Mouse (Mus musculus) small intestine, adult 2 months (tissue): ENCODE data around the gene Rhno1. TPM values are rescaled to one million over a fixed set of nuclear protein-coding genes. Genes with fewer than 3 reads are reported as not detected.
A peak's percentile ranks its signal among the peaks of the same experiment; 100 is the strongest.

Experiments used
- H3K27ac ChIP-seq: fragments of 200-500 bp; 2 replicates; pipeline ENCODE4 v1.5.1; 2012; ENCODE audit warnings: low read depth, low read length, control low read depth, inconsistent platforms; ENCODE audit not compliant: insufficient read depth
- H3K27me3 ChIP-seq: fragments of 200-500 bp; 2 replicates; pipeline ENCODE4 v1.6.1; 2012; ENCODE audit warnings: mild to moderate bottlenecking, moderate library complexity, low read length, inconsistent platforms; ENCODE audit not compliant: control insufficient read depth, insufficient read depth
- H3K36me3 ChIP-seq: fragments of 200-500 bp; 2 replicates; pipeline ENCODE4 v1.6.1; 2012; ENCODE audit warnings: mild to moderate bottlenecking, low read length, control low read depth, inconsistent platforms; ENCODE audit not compliant: control insufficient read depth, insufficient read depth
- H3K4me1 ChIP-seq: fragments of 200-500 bp; 2 replicates; pipeline ENCODE4 v1.6.1; 2012; ENCODE audit warnings: low read length, inconsistent platforms, mixed read lengths; ENCODE audit not compliant: control insufficient read depth, insufficient read depth, insufficient read length
- H3K4me3 ChIP-seq: fragments of 200-500 bp; 2 replicates; pipeline ENCODE4 v1.5.1; 2012; ENCODE audit warnings: low read depth, mild to moderate bottlenecking, control low read depth, inconsistent platforms, low read length, moderate library complexity
- CTCF ChIP-seq: fragments of 200-500 bp; IDR thresholded peaks from 2 replicates; pipeline ENCODE4 v1.5.1; 2012; ENCODE audit warnings: low read depth, mild to moderate bottlenecking, control low read depth, inconsistent platforms, low read length, moderate library complexity, mixed read lengths; ENCODE audit not compliant: insufficient replicate concordance, insufficient read length; ENCODE audit errors: extremely low read depth
- POLR2A ChIP-seq: fragments of 200-500 bp; IDR thresholded peaks from 2 replicates; pipeline ENCODE4 v1.6.1; 2012; ENCODE audit warnings: low read depth, mild to moderate bottlenecking, control low read depth, inconsistent platforms, low read length, moderate library complexity
- WGBS: fragments of 180-500 bp; shearing (Covaris S2); methylation state at CpG from one replicate; pipeline ENCODE4 v1.1.7; 2018; 5-methylcytosine and 5-hydroxymethylcytosine counted together
- polyA plus RNA-seq: library from polyadenylated mRNA; depleted of rRNA; stranded (reverse); fragments of >200 nt; gene quantifications from 2 replicates; pipeline ENCODE4 v1.2.3, GENCODE M21; 2012

Gene Rhno1
- polyA plus RNA-seq, 1 experiment, result 11.2 TPM

- Histone ChIP-seq H3K36me3 (no peaks in the 10 kb centered on the region), H3K4me3 (no peak overlapping the region), H3K27ac (no peak overlapping the region), H3K4me1 (no peaks in the 10 kb centered on the region), H3K27me3 (no peaks in the 10 kb centered on the region)
- TF ChIP-seq CTCF, result no peak
- TF ChIP-seq POLR2A, result no peak
- 89% methylated on average over 11 of the region's 11 CpGs for WGBS
Measured at GRCm38 (mm10) chr6:128341956-128342723, 20.6 kb downstream of the Rhno1 start.

- no peak overlapping the region for H3K4me3 ChIP-seq
Measured at GRCm38 (mm10) chr6:128338876-128339275, 23.8 kb downstream of the Rhno1 start.

GRCm38 (mm10) chr6:128337467-128337866 is 25.2 kb downstream of the Rhno1 start:
- 58% methylated on average over 7 of the region's 7 CpGs for WGBS
- no peak for TF ChIP-seq CTCF
- TF ChIP-seq POLR2A, result no peak
- Histone ChIP-seq H3K27me3 (no peaks in the 10 kb centered on the region), H3K36me3 (no peaks in the 10 kb centered on the region), H3K4me1 (no peaks in the 10 kb centered on the region; the same call in 1 of the 2 replicates), H3K27ac (no peak overlapping the region), H3K4me3 (no peak overlapping the region)

More at GRCm38 (mm10) chr6:128338876-128339275, 23.8 kb downstream of the Rhno1 start:
- 52% methylated on average over 5 of the region's 5 CpGs for WGBS
- Histone ChIP-seq H3K36me3 (no peaks in the 10 kb centered on the region), H3K27me3 (no peaks in the 10 kb centered on the region), H3K27ac (no peak overlapping the region), H3K4me1 (no peaks in the 10 kb centered on the region; the same call in 1 of the 2 replicates)
- TF ChIP-seq POLR2A, result no peak
- TF ChIP-seq CTCF, result no peak

GRCm38 (mm10) chr6:128334397-128335124 is 28.1 kb downstream of the Rhno1 start:
- 20% methylated on average over 12 of the region's 12 CpGs for WGBS
- Histone ChIP-seq H3K27me3 (no peaks in the 10 kb centered on the region), H3K27ac (no peak overlapping the region), H3K4me1 (no peaks in the 10 kb centered on the region; the same call in 1 of the 2 replicates), H3K36me3 (no peaks in the 10 kb centered on the region), H3K4me3 (no peak overlapping the region)
- peak; percentile 63; the same call in 1 of the 2 replicates for TF ChIP-seq CTCF
- TF ChIP-seq POLR2A, result no peak

- Histone ChIP-seq H3K27ac (no peak overlapping the region), H3K27me3 (no peaks in the 10 kb centered on the region), H3K36me3 (peaks cover 1% of the 10 kb centered on the region; the same call in 1 of the 2 replicates), H3K4me1 (no peaks in the 10 kb centered on the region), H3K4me3 (no peak overlapping the region)
- TF ChIP-seq POLR2A, result no peak
- peak; percentile 37 for TF ChIP-seq CTCF
- 4% methylated on average over 4 of the region's 4 CpGs for WGBS
Measured at GRCm38 (mm10) chr6:128318317-128318716, 44.4 kb downstream of the Rhno1 start.

GRCm38 (mm10) chr6:128315597-128315996 is 47.1 kb downstream of the Rhno1 start:
- Histone ChIP-seq H3K36me3 (no peaks in the 10 kb centered on the region), H3K4me3 (no peak overlapping the region), H3K4me1 (no peaks in the 10 kb centered on the region), H3K27ac (no peak overlapping the region), H3K27me3 (no peaks in the 10 kb centered on the region)
- TF ChIP-seq CTCF (no peak), POLR2A (no peak)
- WGBS, result 79% methylated on average over 8 of the region's 8 CpGs

- no peaks in the 10 kb centered on the region for H3K36me3 ChIP-seq
- no peak overlapping the region for H3K4me3 ChIP-seq
- TF ChIP-seq POLR2A, result no peak
- no peaks in the 10 kb centered on the region for H3K27me3 ChIP-seq
- no peaks in the 10 kb centered on the region for H3K4me1 ChIP-seq
- 74% methylated on average over 6 of the region's 6 CpGs for WGBS
- no peak overlapping the region for H3K27ac ChIP-seq
Measured at GRCm38 (mm10) chr6:128314796-128315195, 47.9 kb downstream of the Rhno1 start.
